Mouse (Mus musculus) left cerebral cortex, postnatal 4 days (tissue): ENCODE measurements around the gene Gpx4. TPM values are rescaled to one million over a fixed set of nuclear protein-coding genes. Genes with fewer than 3 reads are reported as not detected.

Source experiments
- DNase-seq: peaks from one replicate; pipeline ENCODE4 v3.0.0-alpha.2; 2022
- intact Hi-C: fragments of 180-260 bp; cut with DNase I; formaldehyde crosslinking; loops from one replicate; pipeline ENCODE4 v1.15.1; 2025
- total RNA-seq, 2 experiments: library from RNA; stranded (reverse); gene quantifications; 2 replicates each; pipeline ENCODE4 v1.2.3; 2021

Gpx4 gene
- total RNA-seq: 100 to 1,000 TPM; 311 to 347 TPM

DNA sequence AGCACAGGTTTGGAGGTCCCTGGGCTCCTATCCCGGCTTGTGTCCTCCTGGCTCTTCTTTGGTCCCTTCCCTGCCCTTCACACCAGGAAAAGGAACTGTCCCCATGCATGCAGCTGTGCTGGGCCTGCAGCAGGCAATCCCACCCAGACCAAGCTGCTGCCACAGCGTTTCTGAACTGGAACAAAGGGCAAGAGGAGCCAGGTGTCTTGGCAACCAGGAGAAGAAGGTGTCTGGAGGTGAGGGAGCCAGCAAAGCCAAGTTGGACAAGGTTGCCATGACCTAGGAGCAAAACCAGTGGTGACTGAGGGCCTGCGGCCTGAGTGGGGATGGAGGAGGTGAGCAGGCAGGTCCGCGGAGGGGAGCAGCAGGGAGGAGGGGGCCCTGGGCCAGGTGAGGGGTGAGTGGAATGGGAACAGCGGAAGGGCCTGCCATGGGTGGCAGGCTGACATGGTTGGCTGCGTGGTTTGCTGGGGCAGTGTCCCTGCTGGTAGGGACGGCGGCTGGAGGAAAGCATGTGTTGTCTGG lies at the start of gene Gpx4:
Gene Gpx4, plus strand, starts transcription at position 126 of the 525 bp plus-strand sequence.
- DNase-seq: no peak
- intact Hi-C loops: no loop called here

DNA sequence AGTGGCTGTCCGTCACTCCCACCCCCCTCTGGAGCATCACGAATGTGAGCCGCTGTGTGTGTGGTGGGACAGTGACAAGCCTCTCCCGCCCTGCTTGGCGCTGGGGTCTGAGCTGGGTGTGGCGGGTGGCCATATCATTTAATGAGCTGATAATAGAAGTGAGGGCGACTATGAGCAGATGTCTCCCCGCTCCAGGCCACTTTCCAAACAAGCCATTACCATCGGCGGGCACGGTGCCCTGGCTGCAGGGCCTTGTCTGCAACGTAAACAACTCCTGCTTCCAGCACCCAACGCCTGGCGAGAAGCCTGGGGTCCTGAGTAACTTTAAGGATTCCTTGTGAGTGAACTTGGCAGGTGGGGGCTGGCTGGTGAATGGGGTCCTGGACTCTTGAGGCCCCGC lies 49.1 kb upstream of the Gpx4 start:
- peak; percentile 85 for DNase-seq
- intact Hi-C loops: no loop called here

DNA sequence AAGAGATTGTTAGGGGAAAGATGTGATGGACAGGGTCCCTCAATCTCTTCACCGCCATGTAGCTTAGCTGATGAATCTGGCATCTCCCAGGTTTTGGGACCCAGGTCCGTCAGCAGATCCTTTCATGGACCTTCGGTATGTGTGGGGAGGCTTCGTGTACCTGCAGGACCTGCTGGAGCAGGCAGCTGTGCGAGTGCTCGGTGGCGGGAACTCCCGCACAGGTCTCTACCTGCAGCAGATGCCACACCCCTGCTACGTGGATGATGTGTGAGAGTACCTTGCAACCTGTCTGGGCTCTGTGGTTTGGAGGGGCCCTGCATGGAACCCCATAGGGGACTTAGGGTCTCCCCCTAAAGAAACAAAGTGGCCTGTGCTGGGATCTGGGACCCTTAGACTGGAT lies 45.0 kb upstream of the Gpx4 start:
- DNase-seq: no peak
- intact Hi-C loops: no loop called here

DNA sequence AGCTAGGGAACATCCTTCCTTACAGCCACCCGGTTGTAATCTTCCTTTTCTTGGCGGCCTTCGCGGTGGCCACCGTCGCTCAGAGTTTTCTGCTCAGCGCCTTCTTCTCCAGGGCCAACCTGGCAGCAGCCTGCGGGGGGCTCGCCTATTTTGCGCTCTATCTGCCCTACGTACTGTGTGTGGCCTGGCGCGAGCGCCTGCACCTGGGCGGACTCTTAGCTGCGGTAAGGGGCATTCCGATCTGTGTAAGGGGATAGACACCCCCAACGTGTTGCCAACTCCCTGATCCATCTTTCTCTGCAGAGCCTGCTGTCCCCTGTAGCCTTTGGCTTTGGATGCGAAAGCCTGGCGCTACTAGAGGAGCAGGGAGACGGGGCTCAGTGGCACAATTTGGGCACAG lies 44.1 kb upstream of the Gpx4 start:
- DNase-seq: no peak
- intact Hi-C loops: no loop called here

DNA sequence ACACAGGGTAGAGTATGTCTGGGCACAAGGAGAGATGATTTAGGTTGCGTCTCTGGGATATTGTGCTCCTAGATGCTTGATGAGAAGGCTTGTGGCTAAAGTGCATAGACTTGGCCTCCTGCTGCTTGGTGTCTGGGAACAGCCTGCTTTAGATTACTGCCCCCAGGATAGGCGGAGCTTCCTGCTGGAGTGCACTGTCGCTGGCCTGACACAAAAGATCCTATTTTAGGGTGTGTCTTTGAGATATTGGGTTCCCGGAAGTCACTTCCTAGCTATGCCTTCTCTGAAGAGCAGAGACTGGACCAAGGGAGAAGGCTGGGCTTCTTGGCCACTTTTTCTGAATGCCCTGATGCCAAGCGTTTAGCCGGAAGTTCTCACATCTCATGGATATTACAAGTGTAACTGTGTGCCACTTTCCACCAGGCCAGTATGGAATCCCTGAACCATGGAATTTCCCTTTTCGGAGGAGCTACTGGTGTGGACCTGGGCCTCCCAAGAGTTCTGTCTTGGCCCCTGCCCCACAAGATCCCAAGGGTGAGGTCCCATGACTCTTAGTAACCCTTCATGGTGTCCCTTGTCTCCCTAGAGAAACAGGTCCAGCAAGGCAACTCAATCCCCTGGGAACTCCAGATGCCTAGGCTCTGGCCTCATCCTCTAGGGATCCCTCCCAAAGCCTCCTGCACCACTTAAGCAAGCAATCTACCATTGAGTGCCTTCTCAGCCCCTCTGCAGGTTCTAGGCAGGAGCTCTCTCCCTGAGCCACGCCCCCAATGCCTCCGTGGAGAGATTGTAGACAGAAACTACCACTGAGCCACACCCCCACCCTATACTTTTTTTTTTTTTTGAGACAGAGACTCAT lies 43.4 kb upstream of the Gpx4 start:
- no peak for DNase-seq
- intact Hi-C loops: no loop called here

DNA sequence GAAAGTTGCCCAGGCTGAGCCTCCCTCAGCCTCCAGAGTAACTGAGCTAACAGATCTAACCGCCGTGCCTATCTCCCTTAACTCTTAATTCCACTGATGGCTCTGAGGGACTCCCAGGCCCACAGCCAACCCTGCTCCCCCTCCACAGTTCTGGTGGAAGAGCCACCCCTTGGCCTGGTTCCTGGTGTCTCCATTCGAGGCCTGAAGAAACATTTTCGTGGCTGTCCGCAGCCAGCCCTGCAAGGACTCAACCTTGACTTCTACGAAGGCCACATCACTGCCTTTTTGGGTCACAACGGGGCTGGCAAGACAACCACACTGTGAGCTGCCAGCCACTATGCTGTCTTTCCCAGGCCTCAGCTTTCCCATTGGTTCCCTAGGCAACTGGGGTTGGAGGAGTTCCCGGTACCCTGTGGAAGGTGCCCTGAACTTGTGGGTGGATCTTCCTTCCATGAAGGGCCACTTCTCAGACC lies 42.7 kb upstream of the Gpx4 start:
- intact Hi-C loops: no loop called here

DNA sequence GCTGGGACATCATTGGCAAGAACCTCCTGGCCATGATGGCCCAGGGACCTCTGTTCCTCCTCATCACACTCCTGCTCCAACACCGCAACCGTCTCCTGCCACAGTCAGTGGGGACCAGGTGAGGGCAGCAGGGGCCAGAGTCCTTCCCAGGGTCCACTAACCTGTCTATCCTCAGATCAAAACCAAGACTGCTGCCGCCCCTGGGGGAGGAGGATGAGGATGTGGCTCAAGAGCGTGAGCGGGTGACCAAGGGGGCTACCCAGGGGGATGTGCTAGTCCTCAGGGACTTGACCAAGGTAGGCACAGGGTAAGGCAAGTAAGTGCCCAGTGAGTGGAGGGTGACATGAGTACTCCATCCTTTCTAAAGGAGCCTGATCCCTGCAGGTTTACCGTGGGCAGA lies 35.2 kb upstream of the Gpx4 start:
- intact Hi-C loops: no loop called here
- DNase-seq: no peak

More for the DNA sequence above, 42.7 kb upstream of the Gpx4 start:
- no peak for DNase-seq

DNA sequence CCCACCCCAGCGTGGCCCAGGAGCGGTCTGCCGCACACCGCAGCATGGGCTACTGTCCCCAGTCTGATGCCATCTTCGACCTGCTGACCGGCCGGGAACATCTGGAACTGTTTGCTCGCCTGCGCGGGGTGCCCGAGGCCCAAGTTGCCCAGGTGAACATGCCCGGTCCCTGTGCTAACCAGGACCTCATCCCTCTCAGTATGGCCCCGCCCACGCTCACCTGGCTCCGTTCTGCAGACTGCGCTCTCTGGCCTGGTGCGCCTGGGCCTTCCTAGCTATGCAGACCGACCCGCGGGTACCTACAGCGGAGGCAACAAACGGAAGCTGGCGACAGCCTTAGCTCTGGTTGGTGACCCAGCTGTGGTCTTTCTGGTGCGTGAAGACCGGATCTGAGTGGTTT lies 33.4 kb upstream of the Gpx4 start:
- no peak for DNase-seq
- intact Hi-C loops: no loop called here

DNA sequence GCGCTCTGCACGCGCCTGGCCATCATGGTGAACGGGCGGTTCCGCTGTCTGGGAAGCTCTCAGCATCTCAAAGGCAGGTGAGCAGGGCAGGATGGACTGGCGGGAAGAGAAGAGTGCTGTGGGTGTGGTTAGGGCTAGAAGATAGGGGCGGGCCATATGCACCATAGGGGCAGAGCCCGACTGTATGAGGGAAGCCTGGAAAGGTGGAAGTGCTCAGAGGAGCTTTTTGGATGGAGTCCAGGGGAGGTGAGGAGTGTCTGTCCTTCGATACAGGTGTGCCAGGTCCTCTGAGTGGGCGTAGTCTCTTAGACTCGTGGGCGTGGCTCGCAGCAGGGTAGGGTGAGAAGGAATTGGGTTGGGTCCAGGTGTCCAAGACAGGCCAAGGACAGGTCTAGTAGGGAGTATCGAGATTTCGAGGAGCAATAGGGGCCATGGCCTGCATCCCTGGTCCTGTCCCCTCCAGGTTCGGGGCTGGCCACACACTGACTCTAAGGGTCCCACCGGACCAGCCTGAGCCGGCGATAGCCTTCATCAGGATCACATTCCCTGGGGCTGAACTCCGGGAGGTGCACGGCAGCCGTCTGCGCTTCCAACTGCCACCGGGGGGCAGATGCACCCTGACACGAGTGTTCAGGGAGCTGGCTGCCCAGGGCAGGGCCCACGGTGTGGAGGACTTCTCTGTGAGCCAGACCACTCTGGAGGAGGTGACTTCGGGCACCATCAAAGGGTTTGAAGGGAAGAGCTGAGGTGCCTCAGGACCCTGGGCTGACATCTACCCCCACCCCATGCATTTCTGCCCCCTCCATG lies 32.3 kb upstream of the Gpx4 start:
- intact Hi-C loops: no loop called here
- no peak for DNase-seq

DNA sequence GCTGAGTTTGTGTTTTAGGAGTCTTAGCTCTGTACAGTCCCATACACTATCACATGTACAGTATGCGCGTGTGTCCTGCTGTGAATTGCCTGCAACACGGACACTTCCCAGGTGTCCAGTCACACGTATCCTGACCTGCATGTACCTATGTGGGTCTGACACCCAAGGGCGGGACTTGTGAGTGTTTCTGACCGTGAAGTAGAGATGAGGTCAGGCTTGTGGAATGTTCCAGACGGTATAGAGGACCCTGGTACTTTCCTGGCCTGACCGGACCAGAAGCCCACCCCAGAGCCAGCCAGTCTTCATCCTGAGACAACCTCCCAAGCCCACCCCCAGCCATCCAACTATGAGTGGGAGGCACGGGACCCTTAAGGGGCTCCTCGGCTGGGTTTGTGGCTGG lies 31.4 kb upstream of the Gpx4 start:
- intact Hi-C loops: no loop called here
- DNase-seq: no peak

DNA sequence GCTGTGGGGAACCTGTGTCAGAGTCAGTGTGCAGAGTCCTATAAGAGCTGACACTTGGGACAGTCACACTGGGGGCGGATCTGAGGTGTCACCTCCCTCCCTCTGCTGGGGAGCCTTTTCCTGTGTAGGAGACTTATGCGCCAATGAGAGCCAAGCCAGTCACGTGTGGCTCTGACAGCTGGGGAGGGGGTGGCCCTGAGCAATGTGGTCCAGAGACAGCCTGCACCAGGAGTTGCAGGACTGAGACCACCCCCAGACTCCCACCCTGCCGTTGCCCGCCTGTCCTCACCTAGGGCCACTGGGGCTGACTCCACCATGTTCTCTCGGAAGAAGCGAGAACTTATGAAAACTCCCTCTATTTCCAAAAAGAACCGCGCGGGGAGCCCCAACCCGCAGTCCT lies 30.5 kb upstream of the Gpx4 start, which contains the start of gene Arhgap45:
Gene Arhgap45, plus strand, starts transcription at position 143 of the 400 bp plus-strand sequence.
- no peak for DNase-seq

DNA sequence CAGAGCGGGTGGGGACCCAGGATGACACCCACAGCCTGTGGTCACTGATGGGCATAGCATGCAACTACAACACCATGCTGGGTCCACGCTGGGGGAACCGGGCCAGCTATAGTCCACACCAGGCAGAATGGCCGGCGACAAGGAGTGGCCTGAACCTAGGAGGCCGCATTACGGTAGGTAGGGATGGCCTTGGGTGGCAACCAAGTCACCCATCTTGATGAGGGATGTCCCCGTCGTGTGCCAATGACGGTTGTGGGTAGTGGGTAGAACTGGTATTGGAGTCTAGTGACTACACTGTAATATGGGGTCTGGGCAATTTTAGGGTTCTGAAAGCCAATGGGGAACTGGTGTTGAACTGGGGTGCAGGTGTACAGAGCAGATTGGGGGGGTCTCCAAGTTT lies 30.0 kb upstream of the Gpx4 start:
- no peak for DNase-seq
- intact Hi-C loops: no loop called here

More for the DNA sequence above, 30.5 kb upstream of the Gpx4 start, which contains the start of gene Arhgap45:
- intact Hi-C loops: no loop called here

DNA sequence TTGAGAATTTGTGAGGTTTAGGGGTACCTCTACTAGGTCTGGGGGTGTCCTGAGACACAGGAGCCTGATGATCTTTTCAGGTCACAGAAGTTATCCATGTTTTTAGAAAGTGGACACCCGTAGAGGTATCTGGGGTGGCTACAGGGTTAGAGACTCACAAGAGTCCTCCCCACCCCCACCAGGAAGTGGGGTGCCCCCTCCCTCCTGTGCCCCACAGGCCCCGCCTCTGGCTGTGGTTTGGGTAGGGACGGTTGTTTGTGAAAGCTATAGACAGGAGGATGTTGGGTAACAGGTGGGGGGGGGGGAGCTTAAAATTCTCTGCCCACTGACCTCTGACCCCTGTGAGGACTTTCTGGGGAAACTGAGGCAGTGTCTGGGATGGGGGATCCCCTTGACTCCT lies 29.6 kb upstream of the Gpx4 start:
- intact Hi-C loops: no loop called here
- no peak for DNase-seq

DNA sequence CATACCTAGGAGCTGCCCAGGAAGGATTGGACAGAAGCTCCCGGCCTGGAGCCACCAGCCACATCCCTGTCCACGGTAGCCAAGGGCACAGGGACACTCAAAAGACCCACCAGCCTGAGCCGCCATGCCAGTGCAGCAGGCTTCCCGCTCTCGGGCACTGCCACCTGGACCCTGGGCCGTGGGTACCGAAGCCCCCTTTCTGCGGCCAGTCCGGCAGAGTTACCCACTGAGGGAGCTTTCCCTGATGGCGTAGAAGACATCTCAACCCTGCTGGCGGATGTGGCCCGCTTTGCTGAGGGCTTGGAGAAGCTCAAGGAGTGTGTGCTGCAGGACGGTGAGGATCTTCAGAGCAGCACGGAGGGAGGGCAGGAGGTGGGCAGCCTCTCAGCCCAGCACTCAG lies 29.2 kb upstream of the Gpx4 start:
- intact Hi-C loops: no loop called here
- no peak for DNase-seq

DNA sequence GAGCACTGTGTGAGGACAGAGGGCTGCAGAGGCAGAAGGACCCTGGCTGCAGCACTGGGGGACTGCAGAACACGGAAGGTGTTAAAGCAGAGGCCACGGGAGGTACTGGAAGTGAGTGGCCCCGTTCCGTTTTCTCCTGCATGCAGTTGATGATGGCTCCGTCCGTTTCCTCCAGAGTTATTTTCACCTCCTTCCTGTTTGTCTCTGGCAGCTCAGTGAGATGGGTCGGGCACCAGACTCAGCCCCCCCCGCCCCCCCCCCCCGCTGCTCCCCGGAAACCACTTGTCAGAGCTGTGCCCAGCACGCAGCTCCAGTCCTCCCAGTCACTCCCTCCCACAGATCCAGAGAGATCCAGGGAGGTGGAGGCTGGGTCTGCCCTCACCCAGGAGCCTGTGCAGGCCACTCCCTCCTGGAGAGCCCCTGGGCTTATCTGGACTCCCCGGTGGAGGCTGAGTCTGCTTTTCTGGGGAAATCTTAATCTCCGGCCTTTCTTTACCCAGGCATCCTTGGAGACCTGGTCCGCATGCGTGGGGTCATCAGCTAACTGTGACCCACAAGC lies 28.1 kb upstream of the Gpx4 start:
- no peak for DNase-seq
- intact Hi-C loops: no loop called here

DNA sequence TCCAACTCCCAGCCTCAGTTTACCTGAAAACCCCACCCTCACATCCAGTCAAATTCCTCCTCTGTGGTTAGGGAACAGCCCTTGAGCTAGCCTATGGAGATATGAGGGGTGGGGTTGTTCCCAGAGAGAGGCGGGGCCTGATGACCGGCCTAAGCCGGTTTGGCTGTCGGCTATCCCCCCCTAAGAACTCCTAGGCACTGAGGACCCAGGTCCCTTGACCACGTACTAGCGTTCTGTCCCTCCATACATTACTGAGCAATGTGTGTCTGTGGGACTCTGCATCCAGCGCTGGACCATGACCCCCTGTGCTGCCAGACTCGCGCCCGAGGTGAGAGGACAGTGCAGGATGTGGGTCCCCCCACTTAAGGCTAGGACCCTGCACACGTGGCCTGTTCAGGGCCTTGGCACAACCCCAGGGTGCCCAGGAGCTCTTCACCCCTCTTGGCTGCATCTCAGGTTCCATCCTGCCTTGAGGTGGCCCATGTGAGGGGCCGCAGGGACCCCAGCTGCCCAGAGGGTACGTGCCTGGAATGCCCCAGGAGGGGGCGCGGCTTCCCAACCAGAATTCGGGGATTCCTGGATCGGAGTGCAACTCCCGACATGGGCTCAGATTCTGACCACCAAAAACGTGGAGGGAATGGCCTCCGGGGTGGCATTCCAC lies 27.4 kb upstream of the Gpx4 start:
- DNase-seq: no peak
- intact Hi-C loops: no loop called here

DNA sequence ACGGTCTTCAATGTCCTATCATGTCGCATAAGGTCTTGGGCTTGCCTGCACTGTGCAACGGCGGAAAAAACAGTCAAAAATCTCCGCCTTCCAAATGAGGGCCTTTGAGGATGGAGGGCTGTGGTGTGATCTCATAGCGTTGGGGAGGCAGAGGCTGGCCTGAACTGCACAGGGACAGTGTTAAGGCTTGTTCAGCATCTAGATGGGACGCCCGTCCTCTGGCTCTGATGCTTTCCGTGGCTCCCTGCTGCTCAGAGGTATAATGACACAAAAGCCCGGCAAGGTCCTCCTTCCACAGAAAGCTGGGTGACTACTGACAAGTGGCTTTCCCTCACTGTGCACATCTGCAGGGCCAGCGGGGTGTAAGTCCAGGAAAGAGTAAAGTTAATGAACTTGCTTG lies 26.8 kb upstream of the Gpx4 start:
- no peak for DNase-seq
- intact Hi-C loops: no loop called here

DNA sequence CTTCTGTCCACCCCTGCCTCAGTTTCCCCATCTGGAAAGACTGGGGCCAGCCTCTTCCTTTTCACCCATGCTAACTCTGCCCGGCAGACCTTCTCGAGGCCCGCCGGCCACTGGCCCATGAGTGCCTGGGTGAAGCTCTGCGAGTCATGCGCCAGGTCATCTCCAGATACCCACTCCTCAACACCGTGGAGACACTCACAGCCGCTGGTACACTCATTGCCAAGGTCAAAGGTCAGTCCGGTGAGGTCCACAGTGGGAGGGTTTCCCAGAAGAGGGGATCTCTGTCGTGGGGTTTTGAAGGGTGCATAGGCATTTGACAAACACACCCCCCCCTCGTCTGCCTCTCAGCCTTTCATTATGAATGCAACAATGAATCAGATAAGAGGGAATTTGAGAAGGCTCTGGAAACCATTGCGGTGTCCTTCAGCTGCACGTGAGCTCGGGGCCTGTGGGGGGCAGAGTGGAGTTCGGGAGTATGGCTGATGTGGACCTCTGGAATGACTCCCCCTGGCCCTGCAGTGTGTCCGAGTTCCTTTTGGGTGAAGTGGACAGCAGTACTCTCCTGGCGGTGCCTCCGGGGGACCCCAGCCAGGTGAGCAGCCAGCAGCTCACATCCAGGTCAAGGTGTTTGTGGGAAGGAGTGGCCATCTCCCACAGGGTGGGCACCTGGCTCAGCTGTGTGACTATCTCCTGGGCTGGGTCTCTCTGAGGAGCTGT lies 26.2 kb upstream of the Gpx4 start:
- intact Hi-C loops: no loop called here
- DNase-seq: no peak

DNA sequence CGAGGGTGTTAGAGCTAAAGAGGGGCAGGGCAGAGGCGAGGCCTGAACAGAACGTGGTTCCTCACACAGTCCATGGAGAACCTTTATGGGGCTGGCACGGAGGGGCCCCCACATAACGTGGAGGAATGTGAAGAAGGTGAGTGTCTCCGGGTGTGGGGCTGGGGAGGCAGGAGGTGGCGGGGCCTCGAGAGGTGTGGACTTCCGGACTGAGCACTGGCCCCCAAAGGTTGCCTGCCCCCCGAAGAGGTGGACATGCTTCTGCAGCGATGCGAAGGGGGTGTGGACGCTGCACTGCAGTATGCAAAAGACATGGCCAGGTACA lies 25.7 kb upstream of the Gpx4 start:
- DNase-seq: no peak
- intact Hi-C loops: no loop called here

DNA sequence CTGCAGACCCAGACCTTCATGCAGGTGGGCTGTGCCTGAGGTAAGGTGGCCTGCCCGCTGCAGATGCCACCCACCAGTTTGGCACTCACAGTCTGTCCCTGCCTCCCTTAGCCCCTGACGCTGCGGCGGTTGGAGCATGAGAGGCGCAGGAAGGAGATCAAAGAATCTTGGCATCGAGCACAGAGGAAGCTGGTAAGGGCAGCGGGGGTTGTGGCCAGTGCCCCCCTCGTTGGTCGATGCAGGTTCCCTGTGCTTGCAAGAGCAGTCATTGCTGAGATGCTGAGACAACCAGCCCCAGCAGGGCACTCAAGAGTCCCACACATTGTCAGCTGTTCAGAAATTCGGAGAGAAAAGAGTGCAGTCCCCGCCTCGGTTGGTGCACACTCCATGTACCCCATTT lies 24.8 kb upstream of the Gpx4 start:
- no peak for DNase-seq
- intact Hi-C loops: no loop called here
